Mouse (Mus musculus) NIH3T3 (cell line): ENCODE data around the gene Zcchc3.
A peak's percentile ranks its signal among the peaks of the same experiment; 100 is the strongest.

Experiments
- DNase-seq: peaks from one replicate; pipeline ENCODE4 v3.0.0-alpha.2; 2012; ENCODE audit warnings: low read depth

The Zcchc3 gene

DNA sequence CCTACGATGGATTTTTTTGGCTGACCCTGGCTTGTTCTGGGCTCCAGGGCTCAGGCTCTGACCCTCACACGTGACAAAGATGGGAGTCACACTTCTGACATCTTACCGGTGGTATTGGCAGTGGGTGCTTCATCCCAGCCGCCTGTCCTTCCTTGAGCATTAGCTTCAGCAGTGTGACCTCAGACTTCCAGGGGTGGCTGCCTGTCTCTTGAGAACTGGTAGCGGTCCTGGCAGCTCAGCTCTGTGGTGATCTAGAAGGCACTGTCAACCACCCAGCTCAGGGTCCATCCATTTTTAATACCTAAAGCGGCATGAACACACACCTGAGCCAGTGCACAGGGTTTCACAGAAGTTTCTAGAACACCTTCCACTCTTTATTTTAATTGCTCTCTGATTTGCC lies 5.0 kb downstream of the Zcchc3 start:
- DNase-seq = no peak

DNA sequence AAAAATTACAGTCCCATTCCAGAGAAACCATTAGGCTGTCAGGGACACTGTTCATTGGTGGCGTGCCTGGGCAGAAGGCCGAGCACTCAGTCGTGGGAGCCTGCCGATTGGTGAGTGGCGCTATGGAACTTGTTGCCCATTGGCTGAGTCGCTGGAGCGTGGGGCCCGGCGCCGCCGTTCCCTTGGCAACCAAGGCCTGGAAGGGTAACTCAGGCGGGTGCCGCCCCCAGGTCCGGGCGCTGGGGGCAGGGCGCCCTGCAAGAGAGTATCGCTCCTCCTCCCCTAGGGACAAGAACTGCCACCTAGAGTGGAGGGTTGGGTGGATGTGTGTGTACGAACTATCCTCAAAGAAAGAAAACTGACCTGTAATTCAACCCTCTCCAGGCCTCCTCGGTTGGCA lies 8.7 kb downstream of the Zcchc3 start:
- DNase-seq = peak; percentile 97

DNA sequence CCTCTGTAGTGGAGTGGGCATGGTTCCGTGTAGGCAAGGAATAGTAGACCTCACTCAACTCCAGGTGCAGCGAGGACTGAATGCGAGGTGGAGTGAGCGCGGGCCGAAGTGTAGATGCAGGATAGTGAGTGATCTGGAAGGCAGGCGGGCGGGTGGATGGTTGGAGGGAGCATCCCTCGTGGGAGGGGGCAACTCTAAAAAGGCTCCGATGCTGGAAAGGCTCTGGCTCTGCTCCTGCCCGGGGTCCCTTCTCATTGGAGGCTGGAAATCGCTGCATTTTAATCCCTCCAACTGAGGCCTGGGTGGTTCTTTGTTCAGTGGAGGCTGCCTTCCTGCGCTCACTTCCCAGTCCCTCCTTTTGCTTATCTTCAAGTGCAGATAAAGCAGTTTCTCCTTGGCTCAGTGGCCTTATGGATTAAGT lies 15.7 kb downstream of the Zcchc3 start:
- no peak for DNase-seq

DNA sequence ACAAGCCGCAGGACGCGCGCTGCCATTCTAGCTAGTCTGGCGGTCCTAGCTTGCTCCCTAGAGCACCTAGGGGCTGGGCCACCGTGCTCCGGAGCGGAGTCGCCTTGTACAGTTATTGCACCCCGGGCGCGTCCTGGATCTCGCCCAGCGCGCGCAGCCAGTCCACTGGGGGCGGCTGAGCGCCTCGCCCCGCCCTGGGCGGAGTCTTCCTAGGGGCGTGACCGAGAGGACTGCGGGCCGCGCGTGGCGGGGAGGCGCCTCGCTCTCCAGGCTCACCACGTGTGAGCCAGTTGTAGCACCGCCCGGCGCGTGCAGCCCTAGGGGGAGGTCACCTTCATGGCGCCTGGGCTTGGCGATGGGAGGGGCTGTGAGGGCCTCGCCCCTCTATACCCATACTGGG lies 16.1 kb downstream of the Zcchc3 start:
- DNase-seq = peak; percentile 96

DNA sequence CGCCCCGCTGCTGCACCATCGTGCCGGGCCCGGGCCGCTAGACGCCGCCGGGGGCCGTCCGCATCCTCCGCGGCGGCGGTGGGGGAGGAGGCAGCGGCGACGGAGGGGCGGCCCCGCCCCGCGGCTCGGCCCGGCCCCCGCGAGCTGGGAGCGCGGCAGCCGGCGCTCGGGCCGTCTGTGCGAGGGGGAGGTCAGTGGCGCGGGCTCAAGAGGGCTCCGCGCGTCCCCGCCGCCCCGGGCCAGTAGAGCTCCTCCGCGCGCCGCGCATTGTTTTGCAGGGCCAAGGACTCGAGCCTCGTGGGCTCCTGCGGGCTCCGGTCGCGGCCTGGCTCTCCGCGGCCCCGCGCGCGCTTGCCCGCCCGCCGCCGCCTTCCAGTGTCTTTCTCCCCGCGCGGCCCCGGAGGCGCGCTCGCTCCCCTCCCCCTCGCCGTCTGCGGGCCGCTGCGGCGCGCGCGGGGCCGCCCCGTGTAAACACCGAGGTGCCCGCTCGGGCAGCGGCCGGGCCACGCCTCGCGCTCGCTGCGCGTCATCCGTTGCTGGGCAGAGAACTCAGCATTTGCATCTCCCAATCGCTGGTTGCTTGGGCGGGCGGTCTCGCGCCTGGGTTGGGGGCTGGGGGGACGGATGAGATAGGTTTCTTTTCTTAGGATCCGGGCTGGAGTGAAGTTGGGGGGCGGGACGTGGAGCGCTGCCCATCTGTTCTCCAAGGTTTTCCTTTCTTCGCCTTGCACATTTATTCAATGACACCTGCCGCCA lies 17.0 kb downstream of the Zcchc3 start, which contains the start of gene Sox12:
Gene Sox12, minus strand, starts transcription at position 384 of the 756 bp plus-strand sequence.
- peak; percentile 98 for DNase-seq

DNA sequence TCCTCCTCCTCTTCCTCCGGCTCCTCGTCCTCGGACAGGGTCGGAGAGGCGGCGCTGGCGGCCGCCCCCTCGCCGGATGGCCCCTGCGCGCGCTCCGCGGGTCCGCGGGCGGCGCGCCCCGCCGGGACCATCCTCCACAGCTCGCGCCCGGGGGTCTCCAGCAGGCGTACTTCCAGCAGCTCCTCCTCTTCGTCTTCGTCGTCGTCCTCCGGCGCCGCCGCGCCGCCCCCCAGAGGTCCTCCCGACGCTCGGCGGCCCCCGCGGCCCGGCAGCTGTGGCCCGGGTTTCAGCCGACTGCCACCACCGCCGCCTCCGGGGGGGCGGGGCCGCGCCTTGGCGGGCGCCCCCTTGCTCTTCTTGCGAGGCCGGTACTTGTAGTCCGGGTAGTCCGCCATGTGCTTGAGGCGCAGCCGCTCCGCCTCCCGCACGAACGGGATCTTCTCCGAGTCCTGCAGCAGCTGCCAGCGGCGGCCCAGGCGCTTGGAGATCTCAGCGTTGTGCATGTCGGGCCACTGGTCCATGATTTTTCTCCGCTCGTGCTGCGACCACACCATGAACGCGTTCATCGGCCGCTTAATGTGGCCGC lies 17.7 kb downstream of the Zcchc3 start:
- DNase-seq = peak; percentile 91

DNA sequence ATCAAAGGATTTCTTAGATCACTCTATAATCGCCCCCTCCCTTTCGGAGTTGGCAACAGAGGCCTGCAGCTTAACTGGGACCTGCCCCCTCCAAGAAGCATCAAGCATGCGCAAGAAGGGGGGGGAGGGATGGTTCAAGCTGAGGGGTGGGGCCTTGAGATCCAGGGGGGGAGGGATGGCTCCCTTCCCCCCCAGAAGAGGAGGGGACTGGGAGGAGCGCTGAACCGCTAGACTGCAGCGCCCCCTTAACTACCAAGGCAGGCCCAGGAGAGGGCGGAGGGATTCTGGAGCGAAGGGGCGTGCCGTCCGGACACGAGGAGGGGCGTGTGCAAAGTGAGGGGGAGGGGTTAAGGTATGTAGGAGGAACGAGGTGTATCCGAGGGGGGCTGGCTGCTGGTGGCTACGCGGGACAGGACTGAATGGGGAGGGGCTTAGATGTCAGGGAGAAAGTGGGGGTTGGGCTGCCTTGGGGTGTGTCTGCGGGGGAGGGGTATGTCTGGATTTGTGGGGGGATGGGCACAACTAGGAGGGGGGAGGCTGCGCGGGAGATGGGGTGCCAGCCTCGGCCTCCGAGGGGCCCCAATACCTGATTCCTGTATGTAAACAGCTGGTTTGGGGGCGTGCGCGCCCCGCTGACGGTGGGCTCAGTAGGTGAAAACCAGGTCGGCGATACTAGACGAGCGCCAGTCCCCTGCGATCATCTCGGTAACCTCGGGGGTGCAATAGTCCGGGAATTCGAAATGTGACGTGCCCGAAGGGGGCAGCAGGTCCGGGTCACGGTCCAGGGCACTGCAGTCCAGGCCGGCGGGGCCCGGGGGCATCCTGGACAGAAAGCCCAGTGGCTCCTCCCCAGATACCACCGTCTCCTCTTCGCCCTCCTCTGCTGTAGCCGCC lies 18.5 kb downstream of the Zcchc3 start:
- DNase-seq = peak; percentile 98

DNA sequence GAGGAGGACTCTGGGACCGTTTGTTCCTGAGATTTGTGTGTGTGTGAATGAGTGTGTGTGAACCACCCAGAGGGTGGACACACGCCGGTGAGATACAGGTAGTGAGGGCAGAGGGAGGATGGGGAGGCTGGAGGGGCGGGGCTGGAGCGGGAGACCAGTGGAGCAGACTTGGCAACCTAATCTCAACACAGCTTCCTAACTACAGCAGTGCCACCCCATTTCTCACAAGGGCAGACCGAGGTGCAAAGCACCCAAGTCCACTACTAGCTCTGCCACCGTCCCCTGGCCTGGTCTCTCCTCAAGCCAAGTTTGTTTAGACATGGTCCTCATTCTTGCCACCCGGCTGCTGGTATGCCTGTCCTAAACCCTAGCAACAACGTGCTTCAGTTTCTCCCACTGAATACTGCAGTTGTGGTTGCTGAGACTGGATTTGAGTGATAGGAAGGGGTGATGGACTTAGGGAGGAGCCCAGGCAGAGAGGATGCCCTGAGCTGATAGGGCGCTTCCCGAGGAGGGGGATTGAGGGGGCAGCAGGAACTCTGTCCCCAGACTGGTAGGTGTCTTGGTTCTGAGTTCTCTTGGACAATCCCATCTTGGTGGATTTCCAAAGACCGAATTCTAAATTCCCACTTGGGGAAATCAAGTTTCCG lies 19.4 kb downstream of the Zcchc3 start:
- no peak for DNase-seq

DNA sequence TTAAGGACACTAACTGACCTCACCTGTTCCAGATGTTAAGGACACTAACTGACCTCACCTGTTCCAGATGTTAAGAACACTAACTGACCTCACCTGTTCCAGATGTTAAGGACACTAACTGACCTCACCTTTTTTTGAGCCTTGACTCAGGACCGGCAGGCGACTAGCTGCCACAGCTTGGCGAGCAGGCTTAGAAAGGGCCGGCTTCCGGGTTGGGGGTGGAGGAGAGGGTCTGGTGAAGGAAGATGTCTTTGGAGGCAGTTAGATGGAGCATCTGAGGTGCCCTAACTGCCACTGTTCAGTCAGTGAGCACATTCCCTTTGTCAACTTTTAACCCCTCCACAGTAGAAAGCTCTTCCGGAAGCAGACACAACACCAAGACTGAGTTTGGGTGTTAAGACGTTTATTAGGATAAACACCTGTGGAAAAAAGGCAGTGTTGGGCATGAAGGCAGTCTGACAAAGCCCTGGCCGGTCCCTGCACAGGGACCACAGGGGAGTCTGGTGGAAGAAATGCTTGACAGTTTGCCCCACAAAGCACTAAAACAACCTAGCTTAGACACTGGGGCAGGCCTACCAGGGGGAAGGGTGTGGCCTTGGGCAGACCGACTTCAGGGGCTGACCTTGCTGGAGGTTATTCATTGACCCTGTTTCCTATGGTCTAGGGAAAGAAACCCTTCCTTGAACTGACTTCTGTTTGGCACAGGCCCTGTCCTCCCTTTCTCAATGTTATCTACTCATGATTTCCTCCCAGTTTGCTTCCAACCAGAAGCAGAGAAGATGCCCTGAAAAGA lies 21.4 kb downstream of the Zcchc3 start:
- DNase-seq = no peak

DNA sequence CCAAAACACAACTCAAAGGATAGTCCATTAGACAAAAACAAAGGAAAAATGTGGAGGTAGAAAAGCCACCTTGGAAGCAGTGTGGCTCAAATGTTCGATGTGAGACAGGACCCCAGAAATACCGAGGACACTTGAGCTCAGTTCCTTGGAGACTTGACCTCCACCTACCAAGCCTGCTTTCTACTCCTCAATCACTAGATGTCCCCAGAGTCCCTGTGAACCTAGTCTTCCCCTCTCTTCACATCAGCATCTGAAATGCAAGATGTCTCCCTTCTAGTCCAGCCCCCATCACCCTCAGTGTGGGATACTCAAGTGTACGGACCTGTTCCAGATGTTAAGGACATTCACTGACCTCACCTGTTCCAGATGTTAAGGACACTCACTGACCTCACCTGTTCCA lies 22.0 kb downstream of the Zcchc3 start:
- peak; percentile 71 for DNase-seq

DNA sequence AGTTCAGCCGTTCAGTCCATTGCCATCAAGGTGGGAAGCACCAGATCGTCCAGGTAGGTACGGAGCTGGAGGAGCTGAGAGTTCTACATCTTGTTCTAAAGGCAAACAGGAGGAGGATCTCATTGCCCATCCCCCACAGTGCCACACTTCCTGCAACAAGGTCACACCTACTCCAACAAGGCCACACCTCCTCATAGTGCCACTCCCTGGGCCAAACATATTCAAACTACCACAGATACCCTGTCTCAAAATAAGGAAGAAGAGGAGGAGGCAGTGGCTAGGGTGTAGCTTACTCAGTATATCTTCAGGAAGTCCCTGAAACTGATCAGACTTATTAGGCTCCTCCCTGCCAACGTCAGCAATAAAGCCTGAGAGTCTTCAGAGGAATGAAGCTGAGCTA lies 30.6 kb downstream of the Zcchc3 start:
- DNase-seq = no peak

DNA sequence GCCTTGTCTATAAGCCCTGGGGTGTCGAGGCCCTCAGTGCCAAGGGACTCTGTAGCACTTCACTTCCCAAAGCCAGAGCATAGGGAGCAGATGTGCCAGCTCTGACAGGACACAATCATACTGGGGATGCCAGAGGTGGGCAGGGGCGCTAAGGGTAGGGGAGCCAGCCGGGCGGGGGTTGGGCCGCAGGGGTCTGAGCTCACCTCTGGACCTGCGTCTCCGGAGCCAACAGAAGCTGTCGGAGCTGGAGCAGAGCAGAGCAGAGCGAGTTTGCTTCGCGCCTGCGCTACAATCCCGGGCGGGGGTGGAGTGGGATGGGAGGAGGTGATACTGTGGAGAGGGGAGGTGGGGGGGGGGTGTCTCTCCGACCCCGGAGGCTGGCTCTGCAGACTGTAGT lies 38.5 kb downstream of the Zcchc3 start, which contains the start of gene Nrsn2:
Gene Nrsn2, minus strand, starts transcription at position 294 of the 397 bp plus-strand sequence.
- no peak for DNase-seq

DNA sequence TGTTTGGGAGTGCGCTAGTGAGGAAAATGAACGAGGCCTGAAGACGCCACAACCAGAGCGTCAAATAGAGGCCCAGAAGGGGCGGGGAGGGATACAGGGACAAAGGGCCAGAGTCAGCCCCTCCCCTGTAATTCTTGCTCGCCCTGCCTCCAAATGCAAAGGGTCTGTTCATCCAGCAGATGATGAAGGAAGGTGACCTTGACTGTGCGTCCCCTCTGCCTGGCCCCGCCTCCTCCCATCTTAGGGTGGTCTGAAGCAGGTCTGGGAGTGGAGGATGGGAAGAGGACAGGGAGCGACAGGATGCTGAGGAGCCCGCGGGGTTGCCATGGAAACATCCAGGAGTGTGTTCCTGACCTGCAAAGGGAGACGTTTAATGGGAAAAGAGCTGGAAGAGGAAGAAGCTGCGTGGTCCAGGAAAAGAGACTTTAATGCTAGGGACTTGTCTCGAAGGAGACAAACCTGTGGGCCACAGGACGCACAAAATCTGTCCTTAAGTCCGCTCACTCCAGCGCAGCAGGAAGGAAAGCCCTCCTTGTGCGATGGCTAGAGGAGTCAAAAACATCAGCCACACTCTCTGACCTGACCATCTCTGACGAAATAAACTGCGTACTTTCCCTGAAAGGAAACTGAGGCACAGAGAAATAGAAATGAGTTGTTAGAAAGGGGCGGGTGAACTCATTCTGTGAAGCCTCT lies 39.0 kb downstream of the Zcchc3 start:
- no peak for DNase-seq

DNA sequence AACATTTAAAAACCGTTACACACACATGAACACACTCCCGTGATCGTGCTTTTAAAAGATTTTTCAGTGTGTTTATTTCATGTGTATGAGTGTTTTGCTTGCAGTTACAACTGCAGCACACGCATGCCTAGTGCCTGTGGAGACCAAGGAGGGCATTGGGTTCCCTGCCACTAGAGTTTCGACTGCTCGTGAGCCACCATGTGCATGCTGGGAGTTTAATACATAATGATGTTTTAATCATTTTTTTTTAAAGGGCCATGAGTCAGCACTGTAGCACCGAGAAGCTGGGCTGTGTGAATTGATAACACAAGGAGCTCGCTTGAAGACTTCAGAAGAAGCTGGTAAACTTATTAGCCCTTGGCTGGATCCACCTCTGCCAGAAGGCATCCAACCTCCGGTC lies 41.3 kb downstream of the Zcchc3 start:
- no peak for DNase-seq

DNA sequence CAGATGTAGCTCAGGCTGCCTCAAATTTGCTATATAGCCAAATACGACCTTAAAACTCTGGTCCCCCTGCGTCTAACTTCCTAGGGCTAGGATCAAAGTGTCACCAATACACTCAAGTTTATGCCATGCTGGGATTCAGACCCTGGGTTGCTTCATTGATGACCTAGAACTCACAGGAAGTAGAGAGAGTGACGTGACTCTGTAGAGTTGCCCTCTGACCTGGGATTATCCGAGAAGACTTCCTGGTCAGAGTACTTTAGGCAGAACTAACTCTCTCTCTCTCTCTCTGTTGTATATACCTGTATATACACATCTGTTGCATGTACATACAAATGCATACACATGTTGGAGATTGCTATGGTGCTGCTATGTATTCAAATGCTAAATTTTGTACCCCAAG lies 42.2 kb downstream of the Zcchc3 start:
- no peak for DNase-seq

DNA sequence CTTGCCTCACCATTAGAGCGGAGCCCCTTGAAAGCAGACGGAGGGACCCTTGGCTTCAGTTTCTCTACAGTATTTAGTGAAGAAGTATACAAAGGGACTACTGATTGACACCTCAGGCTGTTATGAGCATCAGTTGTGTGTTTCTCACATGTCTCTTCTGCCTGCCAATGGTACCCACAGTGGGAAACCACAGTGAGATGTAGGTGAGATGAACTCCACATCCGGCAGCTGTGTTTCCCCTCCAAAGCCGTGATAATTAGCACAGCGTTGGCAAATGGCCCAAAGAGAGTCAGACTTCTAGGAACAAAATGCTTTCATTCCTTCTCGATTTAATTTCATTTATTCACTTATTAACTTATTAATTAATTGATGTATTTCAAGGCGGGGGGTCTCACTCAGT lies 42.7 kb downstream of the Zcchc3 start:
- no peak for DNase-seq

DNA sequence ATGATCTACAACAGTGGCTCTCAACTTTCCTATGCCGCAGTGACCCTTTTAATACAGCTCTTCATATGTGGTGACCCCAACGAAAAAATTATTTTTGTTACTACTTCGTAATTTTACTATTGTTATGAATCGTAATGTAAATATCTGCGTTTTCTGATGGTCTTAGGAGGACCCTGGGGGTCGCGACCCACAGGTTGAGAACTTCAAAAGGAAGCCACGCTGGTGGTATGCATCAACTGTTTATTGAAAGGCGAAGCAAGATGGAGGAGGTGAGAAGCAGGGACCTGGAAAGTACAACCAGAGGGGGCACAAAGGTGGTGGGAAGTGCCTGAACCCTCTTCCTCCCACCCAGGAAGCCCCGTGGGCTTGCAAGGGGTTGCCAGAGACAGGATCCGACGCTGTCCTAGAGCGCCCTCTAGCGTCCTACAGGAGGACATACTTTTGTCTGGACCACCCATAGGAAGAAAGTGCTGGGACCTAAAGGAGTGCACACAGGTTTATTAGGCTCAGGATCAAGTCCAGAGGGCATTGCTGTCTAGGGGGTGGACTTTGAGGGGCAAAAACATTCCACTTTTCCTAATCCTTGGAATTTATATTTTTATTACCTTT lies 46.2 kb downstream of the Zcchc3 start:
- DNase-seq = peak; percentile 87

DNA sequence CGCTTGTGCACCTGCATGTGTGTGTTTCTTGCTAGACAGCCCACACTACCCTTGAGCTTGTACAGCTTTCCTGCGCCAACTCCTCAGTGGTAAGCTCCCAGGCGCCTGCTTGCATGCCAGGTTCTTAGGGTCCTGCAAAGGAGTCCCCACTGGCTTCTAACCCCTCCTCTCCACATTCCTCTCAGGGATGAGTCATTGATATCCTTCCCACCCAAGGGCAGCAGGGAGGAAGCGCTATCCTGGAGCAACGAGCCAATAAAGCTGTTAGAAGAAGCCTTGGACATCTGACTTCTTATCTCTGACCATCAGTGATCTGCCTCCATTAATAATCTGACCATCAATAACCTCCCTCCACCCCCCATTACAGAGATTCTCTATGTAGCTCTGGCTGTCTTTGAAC lies 46.9 kb downstream of the Zcchc3 start:
- no peak for DNase-seq

DNA sequence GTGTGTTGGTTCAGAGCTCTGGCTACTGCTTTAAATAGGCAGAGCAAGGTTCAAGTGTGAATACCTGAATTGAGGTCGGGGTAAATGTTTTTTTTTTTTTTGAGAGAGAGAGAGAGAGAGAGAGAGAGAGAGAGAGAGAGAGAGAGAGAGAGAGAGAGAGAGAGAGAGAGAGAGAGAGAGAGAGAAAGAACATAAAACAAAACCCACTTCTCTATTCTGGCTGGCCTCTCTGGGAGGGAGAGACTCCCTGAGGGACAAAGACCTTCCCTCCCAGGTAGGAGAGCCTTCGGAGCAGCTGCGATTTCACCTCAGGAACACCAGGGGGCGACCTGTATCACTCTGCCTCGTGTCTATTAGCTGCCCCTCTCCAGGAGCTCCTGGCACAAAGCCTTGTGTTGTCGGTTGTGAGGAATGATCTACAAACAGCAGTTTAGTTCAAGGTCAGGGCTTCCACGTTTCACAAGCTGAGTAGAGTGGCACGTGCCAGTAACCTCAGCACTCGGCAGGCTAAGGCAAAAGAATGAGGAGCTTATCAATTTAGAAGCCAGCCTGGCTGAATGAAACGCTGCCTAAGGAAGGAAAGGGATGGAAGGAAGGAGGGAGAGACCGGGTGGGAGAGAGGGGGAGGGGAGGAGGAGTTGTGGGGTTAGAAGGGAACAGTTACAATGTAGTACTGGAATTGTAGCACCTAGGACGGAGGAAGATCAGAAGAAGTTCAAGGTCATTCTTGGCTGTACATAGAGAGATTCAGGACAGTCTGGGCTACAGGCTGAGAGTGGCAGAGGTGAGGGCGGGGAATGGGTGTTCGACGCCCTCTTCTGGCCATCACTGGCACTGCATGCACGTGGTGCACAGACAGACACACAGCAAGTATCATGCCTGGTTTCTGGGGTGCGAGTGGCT lies 51.3 kb downstream of the Zcchc3 start:
- DNase-seq = peak; percentile 95
